26 mouse cellular contexts compared by ENCODE assay signal in the genomic region with DNA sequence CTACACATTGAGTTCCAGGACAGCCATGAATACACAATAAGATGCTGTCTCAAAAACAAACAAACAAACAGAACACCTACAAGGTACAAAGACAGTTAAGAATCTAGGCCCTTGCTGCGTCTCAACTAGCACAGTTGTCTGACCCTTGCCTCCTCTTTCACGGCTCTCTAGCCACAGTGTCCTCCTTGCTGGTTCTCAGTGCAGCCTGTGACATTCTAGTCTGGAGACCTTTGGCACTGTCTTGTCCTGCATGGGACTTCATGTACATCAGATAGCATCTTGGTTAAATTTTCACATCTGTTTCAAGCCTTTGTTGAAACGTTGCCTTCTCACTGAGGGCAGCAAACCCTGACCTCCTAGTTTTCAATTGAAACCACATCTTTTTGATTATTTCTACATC. TPM values are rescaled to one million over a fixed set of nuclear protein-coding genes. Genes with fewer than 3 reads are reported as not detected.
"Had no signal": no experiment of that assay in that cellular context is flagged by ENCODE, and none has a peak within 500 bp of the region (broad histone marks: within the 10 kb centered on the region; RNA-seq: fewer than 3 reads in every experiment).

No protein-coding gene starts in this region.

- H3K27me3 ChIP-seq: midbrain, embryonic 12.5 days; neural tube, embryonic 13.5 days; neural tube, embryonic 15.5 days; stomach, embryonic 15.5 days had no signal

- H3K9me3 ChIP-seq: midbrain, embryonic 10.5 days; midbrain, embryonic 12.5 days; neural tube, embryonic 13.5 days; neural tube, embryonic 15.5 days; stomach, embryonic 15.5 days had no signal

- H3K36me3 ChIP-seq: midbrain, embryonic 12.5 days; neural tube, embryonic 13.5 days had no signal

- H3K4me3 ChIP-seq: midbrain, embryonic 10.5 days; midbrain, embryonic 12.5 days; myocyte; neural tube, embryonic 13.5 days; neural tube, embryonic 15.5 days; stomach, embryonic 15.5 days had no signal

- DNase-seq: lung, adult 18-20 months; lung, embryonic 14.5 days; lung, postnatal 10 days; lung, postnatal 4 days; midbrain, embryonic 14.5 days; retina, postnatal 1 day; right cerebral cortex, adult 18-20 months; right cerebral cortex, postnatal 25 days; right cerebral cortex, postnatal 4 days; thymus, adult 2 months; thymus, postnatal 25 days; thymus, postnatal 4 days had no signal

- ATAC-seq: midbrain, embryonic 16.5 days had no signal

- H3K9ac ChIP-seq: lung, embryonic 14.5 days; midbrain, embryonic 12.5 days; neural tube, embryonic 13.5 days; neural tube, embryonic 15.5 days; stomach, embryonic 15.5 days had no signal

- H3K27ac ChIP-seq: midbrain, embryonic 10.5 days; midbrain, embryonic 12.5 days; neural tube, embryonic 13.5 days; neural tube, embryonic 15.5 days; stomach, embryonic 15.5 days; stomach, postnatal 0 days had no signal

- H3K4me2 ChIP-seq: lung, embryonic 14.5 days; midbrain, embryonic 12.5 days; neural tube, embryonic 13.5 days; neural tube, embryonic 15.5 days; stomach, embryonic 15.5 days had no signal

- H3K4me1 ChIP-seq: neural tube, embryonic 13.5 days; neural tube, embryonic 15.5 days; stomach, embryonic 15.5 days had no signal

RNA-seq across cellular contexts. Expression of a gene that starts 38.2 kb away (rescaled TPM):
- polyA plus RNA-seq: lung, embryonic 14.5 days; lung, embryonic 16.5 days; midbrain, embryonic 10.5 days; midbrain, embryonic 12.5 days; midbrain, embryonic 14.5 days; midbrain, embryonic 16.5 days; myocyte; neural tube, embryonic 11.5 days; neural tube, embryonic 13.5 days; neural tube, embryonic 15.5 days; small intestine, adult 2 months; spleen, adult 2 months; stomach, embryonic 15.5 days; stomach, postnatal 0 days; testis, adult 2 months; thymus, adult 2 months; urinary bladder, adult 2 months had no signal

RNA-seq across cellular contexts. Expression of a gene that starts 57.8 kb away (rescaled TPM):
- polyA plus RNA-seq: lung, embryonic 14.5 days; midbrain, embryonic 10.5 days; midbrain, embryonic 12.5 days; midbrain, embryonic 14.5 days; midbrain, embryonic 16.5 days; myocyte; neural tube, embryonic 11.5 days; neural tube, embryonic 13.5 days; neural tube, embryonic 15.5 days; small intestine, adult 2 months; spleen, adult 2 months had no signal
